Mouse (Mus musculus): ENCODE data around the gene Ubtd1. TPM values are rescaled to one million over a fixed set of nuclear protein-coding genes. Genes with fewer than 3 reads are reported as not detected.

Ubtd1 gene
- 10 to 100 TPM; 17.1 to 17.5 TPM for total RNA-seq (2021)
- long read RNA-seq, experiment 1, transcript Ubtd1-201 (3 exons, 1,529 nt): major isoform, 13 of 24 reads
- long read RNA-seq, experiment 1, partial matches to known transcripts: 1 of 24 reads
- long read RNA-seq, experiment 1, other reads (novel, unspliced or antisense): 10 of 24 reads
- long read RNA-seq, experiment 2, transcript Ubtd1-201 (3 exons, 1,529 nt): major isoform, 6 of 10 reads
- long read RNA-seq, experiment 2, partial matches to known transcripts: 1 of 10 reads
- long read RNA-seq, experiment 2, other reads (novel, unspliced or antisense): 3 of 10 reads

- no peak for DNase-seq
Measured at GRCm38 (mm10) chr19:41981595-41981927, at the start of gene Ubtd1. Gene Ubtd1, plus strand, starts transcription at chr19:41981763.

- DNase-seq: no peak
Measured at GRCm38 (mm10) chr19:41932686-41933085, 48.9 kb upstream of the Ubtd1 start.

GRCm38 (mm10) chr19:41933179-41934086 lies 48.1 kb upstream of the Ubtd1 start, which contains the start of the genes Exosc1 and Zdhhc16:
Gene Exosc1, minus strand, starts transcription at chr19:41933423.
Gene Zdhhc16, plus strand, starts transcription at chr19:41933480.
- peak; percentile 99 for DNase-seq

- no peak for DNase-seq
Measured at GRCm38 (mm10) chr19:41934124-41934523, 47.4 kb upstream of the Ubtd1 start.

GRCm38 (mm10) chr19:41935921-41936320 lies 45.6 kb upstream of the Ubtd1 start:
- DNase-seq: no peak

GRCm38 (mm10) chr19:41938539-41938938 lies 43.0 kb upstream of the Ubtd1 start:
- DNase-seq: no peak

GRCm38 (mm10) chr19:41943841-41944240 lies 37.7 kb upstream of the Ubtd1 start:
- DNase-seq: peak in 1 of 2 experiments; percentile 10

GRCm38 (mm10) chr19:41952287-41952686 lies 29.3 kb upstream of the Ubtd1 start:
- DNase-seq: peak; percentile 8 to 21

- DNase-seq: no peak
Measured at GRCm38 (mm10) chr19:41953574-41953973, 28.0 kb upstream of the Ubtd1 start.

GRCm38 (mm10) chr19:41969618-41970017 lies 11.9 kb upstream of the Ubtd1 start:
- DNase-seq: no peak

- DNase-seq: no peak
Measured at GRCm38 (mm10) chr19:41973891-41974794, 7.4 kb upstream of the Ubtd1 start.

- peak; percentile 23 to 29 for DNase-seq
Measured at GRCm38 (mm10) chr19:41980422-41980818, 1.1 kb upstream of the Ubtd1 start.

- DNase-seq: peak; percentile 99 to 100
Measured at GRCm38 (mm10) chr19:41980819-41981594, 556 bp upstream of the Ubtd1 start, which contains the start of gene Mms19. Gene Mms19, minus strand, starts transcription at chr19:41981157.

GRCm38 (mm10) chr19:41981931-41982790 lies 598 bp downstream of the Ubtd1 start:
- DNase-seq: peak; percentile 58 to 70

GRCm38 (mm10) chr19:41982791-41983150 lies 1.2 kb downstream of the Ubtd1 start:
- no peak for DNase-seq

GRCm38 (mm10) chr19:41985994-41986393 lies 4.4 kb downstream of the Ubtd1 start:
- DNase-seq: no peak

- DNase-seq: no peak
Measured at GRCm38 (mm10) chr19:41987206-41987605, 5.6 kb downstream of the Ubtd1 start.

- DNase-seq: no peak
Measured at GRCm38 (mm10) chr19:41989810-41990209, 8.2 kb downstream of the Ubtd1 start.

- DNase-seq: no peak
Measured at GRCm38 (mm10) chr19:41991926-41992477, 10.4 kb downstream of the Ubtd1 start.

GRCm38 (mm10) chr19:41992971-41993370 lies 11.4 kb downstream of the Ubtd1 start:
- no peak for DNase-seq
